ENCODE assay signal across 17 mouse cellular contexts in the genomic region with DNA sequence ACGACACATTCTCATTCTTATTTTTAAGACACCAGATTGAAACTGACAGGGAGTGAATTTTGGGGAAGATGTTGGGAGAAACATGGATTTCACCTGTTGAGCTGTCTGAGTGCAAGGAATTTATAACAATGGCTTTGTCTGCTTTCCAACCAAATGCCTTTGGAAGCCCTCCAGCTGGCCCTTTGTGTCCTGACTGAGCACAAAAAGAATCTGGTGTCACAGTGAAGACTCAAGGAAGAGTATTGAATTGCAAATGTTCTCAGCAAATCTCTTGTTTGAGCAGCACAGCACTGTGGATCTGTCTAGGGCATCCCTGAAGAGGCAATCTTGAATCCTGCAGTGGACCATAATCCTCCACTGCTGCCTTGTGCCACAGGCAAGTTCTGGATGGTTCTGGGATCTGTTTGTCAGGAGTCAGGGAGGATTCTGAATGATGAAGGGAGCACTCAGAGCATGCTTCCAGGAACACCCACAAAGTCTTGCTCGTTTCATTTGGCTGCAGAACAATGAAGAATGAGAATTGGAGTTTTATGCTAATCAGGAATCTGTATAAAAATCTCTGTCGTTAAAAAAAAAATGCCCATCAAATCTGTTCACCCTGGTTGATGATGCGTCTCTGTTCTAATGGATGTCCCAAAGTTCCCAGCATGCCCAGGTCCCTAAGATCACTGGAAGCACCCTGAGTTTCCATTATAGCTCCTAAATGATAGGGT.
A peak's percentile ranks its signal among the peaks of the same experiment; 100 is the strongest.
DNase-seq lines count a peak whose midpoint lies in the region; ATAC-seq and TF ChIP-seq lines count a peak whose summit lies in the region.
"Had no signal": no experiment of that assay in that cellular context is flagged by ENCODE, and none has a peak within 500 bp of the region (broad histone marks: within the 10 kb centered on the region; RNA-seq: fewer than 3 reads in every experiment).

No protein-coding gene starts in this region.

- intact Hi-C loops in gastrocnemius, adult 2 months (cut with DNase I): no loop called here

- peak; percentile 39 for DNase-seq in forebrain, embryonic 14.5 days (ENCODE audit: low spot score)
- peak; percentile 67 for DNase-seq in midbrain, embryonic 10.5 days (ENCODE audit: low spot score)
- no peak for DNase-seq in midbrain, postnatal 0 days (ENCODE audit: low spot score)
- DNase-seq in R1 (ENCODE audit: low read depth, low spot score): peak; percentile 95
- DNase-seq in embryo, embryonic 9.5 days (ENCODE audit: extremely low spot score): peak; percentile 28
- no peak for DNase-seq in gastrocnemius, adult 2 months
- DNase-seq in layer of hippocampus, adult 9-11 months: no peak
- DNase-seq: cerebellum, adult 11-12 months; heart, postnatal 36 days; kidney, adult 2 months; left cerebral cortex, postnatal 4 days; lung, embryonic 14.5 days; lung, postnatal 4 days; thymus, adult 18-20 months had no signal

- no peaks in the 10 kb centered on the region for H3K4me1 ChIP-seq in forebrain, embryonic 14.5 days (ENCODE audit: control insufficient read depth, insufficient read depth, low read length)
- peaks cover 5% of the 10 kb centered on the region for H3K4me1 ChIP-seq in forebrain, embryonic 13.5 days
- peaks cover 22% of the 10 kb centered on the region for H3K4me1 ChIP-seq in midbrain, embryonic 10.5 days
- H3K4me1 ChIP-seq in midbrain, postnatal 0 days (ENCODE audit: insufficient read depth, low read length): no peaks in the 10 kb centered on the region
- H3K4me1 ChIP-seq: heart, embryonic 13.5 days; liver, embryonic 12.5 days had no signal

- no peaks in the 10 kb centered on the region for H3K36me3 ChIP-seq in forebrain, embryonic 14.5 days (ENCODE audit: control insufficient read depth, insufficient read depth, low read length)
- no peaks in the 10 kb centered on the region for H3K36me3 ChIP-seq in forebrain, embryonic 13.5 days (ENCODE audit: poor library complexity, severe bottlenecking)
- no peaks in the 10 kb centered on the region for H3K36me3 ChIP-seq in midbrain, embryonic 10.5 days
- H3K36me3 ChIP-seq in midbrain, postnatal 0 days (ENCODE audit: insufficient read depth, low read length): no peaks in the 10 kb centered on the region
- H3K36me3 ChIP-seq: heart, embryonic 13.5 days; liver, embryonic 12.5 days had no signal

- WGBS in forebrain, embryonic 14.5 days: 40% methylated on average over 4 of the region's 4 CpGs
- WGBS in forebrain, embryonic 13.5 days: 35% methylated on average over 4 of the region's 4 CpGs
- 55% methylated on average over 4 of the region's 4 CpGs for WGBS in midbrain, embryonic 10.5 days
- WGBS in midbrain, postnatal 0 days: 39% methylated on average over 4 of the region's 4 CpGs

- no peak overlapping the region for H3K9ac ChIP-seq in forebrain, embryonic 14.5 days (ENCODE audit: low read length)
- no peak overlapping the region for H3K9ac ChIP-seq in forebrain, embryonic 13.5 days
- no peak overlapping the region for H3K9ac ChIP-seq in midbrain, postnatal 0 days (replicated peaks; ENCODE audit: low read length, poor library complexity, severe bottlenecking)
- H3K9ac ChIP-seq: heart, embryonic 13.5 days; liver, embryonic 12.5 days; lung, embryonic 14.5 days had no signal

- no peak for TF ChIP-seq CTCF in midbrain, postnatal 0 days (IDR thresholded peaks at IDR 0.05)
- no peak for TF ChIP-seq CTCF in gastrocnemius, adult 2 months (IDR thresholded peaks at IDR 0.05)

- no peak overlapping the region for H3K27ac ChIP-seq in forebrain, embryonic 14.5 days (ENCODE audit: low read depth, low read length)
- no peak overlapping the region for H3K27ac ChIP-seq in forebrain, embryonic 13.5 days
- peak overlapping the region; percentile 82 for H3K27ac ChIP-seq in midbrain, embryonic 10.5 days (replicated peaks)
- no peak overlapping the region for H3K27ac ChIP-seq in midbrain, postnatal 0 days (ENCODE audit: low read depth, low read length)
- no peak overlapping the region for H3K27ac ChIP-seq in gastrocnemius, adult 2 months
- H3K27ac ChIP-seq: heart, embryonic 13.5 days; liver, embryonic 12.5 days had no signal

- no peak for ATAC-seq in forebrain, embryonic 14.5 days
- no peak for ATAC-seq in forebrain, embryonic 13.5 days
- ATAC-seq in midbrain, postnatal 0 days (ENCODE audit: low FRiP score): no peak
- ATAC-seq: liver, embryonic 12.5 days had no signal

- no peak overlapping the region for H3K4me3 ChIP-seq in forebrain, embryonic 14.5 days (ENCODE audit: low read depth, low read length)
- no peak overlapping the region for H3K4me3 ChIP-seq in forebrain, embryonic 13.5 days
- no peak overlapping the region for H3K4me3 ChIP-seq in midbrain, embryonic 10.5 days
- no peak overlapping the region for H3K4me3 ChIP-seq in midbrain, postnatal 0 days (ENCODE audit: low read depth, low read length)
- no peak overlapping the region for H3K4me3 ChIP-seq in gastrocnemius, adult 2 months
- H3K4me3 ChIP-seq: heart, embryonic 13.5 days; liver, embryonic 12.5 days had no signal

- H3K9me3 ChIP-seq in forebrain, embryonic 14.5 days (replicated peaks; ENCODE audit: control insufficient read depth, low read length): no peaks in the 10 kb centered on the region
- no peaks in the 10 kb centered on the region for H3K9me3 ChIP-seq in forebrain, embryonic 13.5 days (replicated peaks)
- H3K9me3 ChIP-seq in midbrain, embryonic 10.5 days (replicated peaks): no peaks in the 10 kb centered on the region; the same call in 1 of the 2 replicates
- no peaks in the 10 kb centered on the region for H3K9me3 ChIP-seq in midbrain, postnatal 0 days (ENCODE audit: low read length)
- H3K9me3 ChIP-seq: heart, embryonic 13.5 days; liver, embryonic 12.5 days had no signal

- H3K4me2 ChIP-seq in forebrain, embryonic 14.5 days (ENCODE audit: low read length): no peak overlapping the region
- H3K4me2 ChIP-seq in forebrain, embryonic 13.5 days: no peak overlapping the region
- H3K4me2 ChIP-seq in midbrain, postnatal 0 days (ENCODE audit: low read depth, low read length, poor library complexity, severe bottlenecking): no peak overlapping the region
- H3K4me2 ChIP-seq: heart, embryonic 13.5 days; liver, embryonic 12.5 days; lung, embryonic 14.5 days had no signal

- H3K27me3 ChIP-seq in forebrain, embryonic 14.5 days (replicated peaks; ENCODE audit: control insufficient read depth, insufficient read depth, low read length): no peaks in the 10 kb centered on the region
- H3K27me3 ChIP-seq in forebrain, embryonic 13.5 days: no peaks in the 10 kb centered on the region
- H3K27me3 ChIP-seq in midbrain, embryonic 10.5 days (ENCODE audit: low read depth, poor library complexity, severe bottlenecking): 0 out of 2 replicates have a peak, but pooled peaks cover 4% of the 10 kb centered on the region
- no peaks in the 10 kb centered on the region for H3K27me3 ChIP-seq in midbrain, postnatal 0 days (ENCODE audit: insufficient read depth, low read length)
- H3K27me3 ChIP-seq: heart, embryonic 13.5 days; liver, embryonic 12.5 days had no signal

Comparison
In these comparisons a context has a peak if more than half of its experiments do, and no peak if none do; other contexts are left out.
1. DNase-seq: peak in forebrain, embryonic 14.5 days (single experiment), midbrain, embryonic 10.5 days (single experiment), R1 (single experiment) and embryo, embryonic 9.5 days (single experiment); none in midbrain, postnatal 0 days (single experiment), gastrocnemius, adult 2 months (single experiment) and layer of hippocampus, adult 9-11 months (single experiment).